Comparison of ENCODE assay signal across 15 mouse cellular contexts in genomic region chr10:86828221-86829135, GRCm38 (mm10). TPM values are rescaled to one million over a fixed set of nuclear protein-coding genes. Genes with fewer than 3 reads are reported as not detected.
DNase-seq lines count a peak whose midpoint lies in the region; ATAC-seq lines count a peak whose summit lies in the region.
"Had no signal": no experiment of that assay in that cellular context is flagged by ENCODE, and none has a peak within 500 bp of the region (broad histone marks: within the 10 kb centered on the region; RNA-seq: fewer than 3 reads in every experiment).

No protein-coding gene starts in this region.

- 76% methylated on average over 15 of the region's 15 CpGs for WGBS in kidney, embryonic 14.5 days
- WGBS in midbrain, embryonic 15.5 days: 85% methylated on average over 15 of the region's 15 CpGs
- 83% methylated on average over 15 of the region's 15 CpGs for WGBS in heart, embryonic 11.5 days (ENCODE audit: insufficient replicate concordance)

- H3K4me2 ChIP-seq in kidney, embryonic 14.5 days (replicated peaks; ENCODE audit: low read depth, low read length): no peak overlapping the region
- H3K4me2 ChIP-seq in midbrain, embryonic 15.5 days: no peak overlapping the region
- H3K4me2 ChIP-seq in heart, embryonic 11.5 days: no peak overlapping the region
- H3K4me2 ChIP-seq: intestine, embryonic 15.5 days had no signal

- no peaks in the 10 kb centered on the region for H3K27me3 ChIP-seq in kidney, embryonic 14.5 days (ENCODE audit: control insufficient read depth, insufficient read depth, low read length)
- H3K27me3 ChIP-seq in midbrain, embryonic 15.5 days (replicated peaks): no peaks in the 10 kb centered on the region
- H3K27me3 ChIP-seq in heart, embryonic 11.5 days (ENCODE audit: control insufficient read depth, insufficient read depth, low read length): no peaks in the 10 kb centered on the region
- H3K27me3 ChIP-seq: intestine, embryonic 15.5 days had no signal

- peak; percentile 81 for DNase-seq in kidney, adult 11 months
- peak; percentile 42 to 53 for DNase-seq in B cell, adult 2 months
- DNase-seq in kidney, postnatal 10 days: peak; percentile 33
- DNase-seq in spleen, postnatal 36 days (ENCODE audit: low spot score in 2 of 2): peak; percentile 67 to 73
- DNase-seq: adrenal gland, postnatal 36 days; forebrain, postnatal 0 days; gastrocnemius, postnatal 10 days; heart, postnatal 36 days; lung, adult 18-20 months had no signal

- no peak overlapping the region for H3K27ac ChIP-seq in kidney, embryonic 14.5 days (ENCODE audit: low read depth, low read length)
- no peak overlapping the region for H3K27ac ChIP-seq in midbrain, embryonic 15.5 days
- H3K27ac ChIP-seq in heart, embryonic 11.5 days (ENCODE audit: low read depth, low read length): no peak overlapping the region
- H3K27ac ChIP-seq: heart, embryonic 10.5 days; intestine, embryonic 15.5 days had no signal

- no peak for ATAC-seq in kidney, embryonic 14.5 days (ENCODE audit: low FRiP score, low TSS enrichment)
- no peak for ATAC-seq in midbrain, embryonic 15.5 days (replicated peaks)
- no peak for ATAC-seq in granulocyte monocyte progenitor cell, adult 5-6 weeks (replicated peaks; ENCODE audit: poor library complexity, severe bottlenecking)
- ATAC-seq in heart, embryonic 11.5 days (replicated peaks; ENCODE audit: insufficient number of reproducible peaks, low FRiP score, low TSS enrichment): no peak
- ATAC-seq: forebrain, postnatal 0 days; intestine, embryonic 15.5 days had no signal

- no peak overlapping the region for H3K4me3 ChIP-seq in kidney, embryonic 14.5 days (ENCODE audit: low read length)
- H3K4me3 ChIP-seq in midbrain, embryonic 15.5 days: no peak overlapping the region
- H3K4me3 ChIP-seq in heart, embryonic 11.5 days (ENCODE audit: low read depth, low read length): no peak overlapping the region
- H3K4me3 ChIP-seq: heart, embryonic 10.5 days; intestine, embryonic 15.5 days had no signal

- no peaks in the 10 kb centered on the region for H3K9me3 ChIP-seq in kidney, embryonic 14.5 days (ENCODE audit: control insufficient read depth, low read length)
- no peaks in the 10 kb centered on the region for H3K9me3 ChIP-seq in midbrain, embryonic 15.5 days
- H3K9me3 ChIP-seq in heart, embryonic 11.5 days (replicated peaks; ENCODE audit: control insufficient read depth, low read length): no peaks in the 10 kb centered on the region
- H3K9me3 ChIP-seq: heart, embryonic 10.5 days; intestine, embryonic 15.5 days had no signal

- peaks cover 7% of the 10 kb centered on the region; the same call in 1 of the 2 replicates for H3K4me1 ChIP-seq in kidney, embryonic 14.5 days (ENCODE audit: control insufficient read depth, insufficient read depth, low read length)
- no peaks in the 10 kb centered on the region for H3K4me1 ChIP-seq in midbrain, embryonic 15.5 days
- H3K4me1 ChIP-seq in heart, embryonic 11.5 days (ENCODE audit: control insufficient read depth, insufficient read depth, low read length): peaks cover 5% of the 10 kb centered on the region
- H3K4me1 ChIP-seq: intestine, embryonic 15.5 days had no signal

- H3K9ac ChIP-seq in kidney, embryonic 14.5 days (ENCODE audit: low read depth, low read length): no peak overlapping the region
- H3K9ac ChIP-seq in midbrain, embryonic 15.5 days: no peak overlapping the region
- no peak overlapping the region for H3K9ac ChIP-seq in heart, embryonic 11.5 days (ENCODE audit: low read depth, low read length)
- H3K9ac ChIP-seq: forebrain, postnatal 0 days; intestine, embryonic 15.5 days had no signal

- 0 out of 2 replicates have a peak, but pooled peaks cover 3% of the 10 kb centered on the region for H3K36me3 ChIP-seq in kidney, embryonic 14.5 days (ENCODE audit: control insufficient read depth, insufficient read depth, low read length)
- peaks cover 8% of the 10 kb centered on the region; the same call in 1 of the 2 replicates for H3K36me3 ChIP-seq in midbrain, embryonic 15.5 days (replicated peaks)
- H3K36me3 ChIP-seq in heart, embryonic 11.5 days (ENCODE audit: control insufficient read depth, insufficient read depth, low read length): peaks cover 6% of the 10 kb centered on the region
- H3K36me3 ChIP-seq: intestine, embryonic 15.5 days had no signal

RNA-seq across cellular contexts. Expression of gene Nt5dc3, which starts 49.7 kb away (rescaled TPM):
- polyA plus RNA-seq in kidney, embryonic 14.5 days (2014; fragmentation: Nextera tagmentation; extraction: Ambion mirVana): 1.5 and 2.6 TPM in 2 replicates
- 13.8 and 14.4 TPM in 2 replicates for polyA plus RNA-seq in midbrain, embryonic 15.5 days (2015; fragmentation: Nextera tagmentation; extraction: Ambion mirVana)
- 3.6 and 7.4 TPM in 2 replicates for total RNA-seq in granulocyte monocyte progenitor cell, adult 5-6 weeks (2014; fragmentation: Nextera tagmentation)
- 2.7 and 2.8 TPM in 2 replicates for total RNA-seq in granulocyte monocyte progenitor cell, adult 5-6 weeks (2017)
- 1.8 and 2.1 TPM in 2 replicates for polyA plus RNA-seq in heart, embryonic 11.5 days (2014; fragmentation: Nextera tagmentation; extraction: Ambion mirVana)
